Mouse (Mus musculus) lung, postnatal 0 days (tissue): ENCODE measurements at regions not wholly inside any gene's neighbourhood (a gene's known extent, or its start where the extent isn't known, plus 50 kb on each side); places are given as distances from the start of the nearest gene placed in this dataset.

Experiments
- CTCF ChIP-seq: IDR thresholded peaks from 2 replicates; pipeline ENCODE4 v1.5.1; 2016; ENCODE audit warnings: antibody characterized with exemption, mild to moderate bottlenecking
- EP300 ChIP-seq: IDR thresholded peaks from 2 replicates; pipeline ENCODE4 v1.6.1; 2016; ENCODE audit warnings: antibody characterized with exemption, mild to moderate bottlenecking, control low read depth

DNA sequence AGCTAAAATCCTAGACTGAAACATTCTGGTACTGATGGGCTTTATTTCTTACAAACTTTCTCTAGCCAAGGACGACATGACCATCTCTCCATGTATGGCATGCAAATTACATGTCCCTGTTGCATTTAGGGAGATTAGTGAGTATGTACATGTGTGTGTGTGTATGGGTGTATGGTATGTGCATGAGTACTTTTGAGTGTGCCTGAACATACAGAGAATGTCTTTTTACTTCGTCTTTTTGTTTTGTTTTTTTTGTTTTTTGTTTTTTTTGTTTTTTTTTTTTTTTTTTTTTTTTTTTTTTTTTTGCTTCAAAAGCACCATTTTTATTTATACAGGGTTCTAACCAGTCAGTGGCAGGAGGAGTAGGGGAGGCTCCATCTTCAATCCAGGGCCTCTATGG lies 451.1 kb downstream of the Ipmk start:
- TF ChIP-seq CTCF (no peak), EP300 (no peak)
